Mouse (Mus musculus) neural tube, embryonic 15.5 days (tissue): Measurements from ENCODE around the gene Fmo5. TPM values are rescaled to one million over a fixed set of nuclear protein-coding genes. Genes with fewer than 3 reads are reported as not detected.
A peak's percentile ranks its signal among the peaks of the same experiment; 100 is the strongest.

ENCODE experiments used
- ATAC-seq: fragments of 200-750 bp; cut with Nextera tagmentation; 2 replicates; pipeline ENCODE4 v1.8.0; 2017; ENCODE audit warnings: mild to moderate bottlenecking, moderate TSS enrichment, moderate library complexity; ENCODE audit not compliant: low FRiP score
- H3K27ac ChIP-seq: fragments of 300-500 bp; sonication (generic); replicated peaks from 2 replicates; pipeline ENCODE4 v1.5.1; 2015; ENCODE audit warnings: mild to moderate bottlenecking, inconsistent platforms
- H3K27me3 ChIP-seq: fragments of 300-500 bp; sonication (generic); replicated peaks from 2 replicates; pipeline ENCODE4 v1.6.1; 2015; ENCODE audit warnings: inconsistent platforms
- H3K36me3 ChIP-seq: fragments of 300-500 bp; sonication (generic); 2 replicates; pipeline ENCODE4 v1.6.1; 2015; ENCODE audit warnings: inconsistent platforms
- H3K4me1 ChIP-seq: fragments of 300-500 bp; sonication (generic); 2 replicates; pipeline ENCODE4 v1.6.1; 2015; ENCODE audit warnings: inconsistent platforms
- H3K4me2 ChIP-seq: fragments of 300-500 bp; sonication (generic); 2 replicates; pipeline ENCODE4 v1.6.1; 2015; ENCODE audit warnings: inconsistent platforms, mild to moderate bottlenecking, moderate library complexity
- H3K4me3 ChIP-seq: fragments of 300-500 bp; sonication (generic); replicated peaks from 2 replicates; pipeline ENCODE4 v1.5.1; 2015; ENCODE audit warnings: mild to moderate bottlenecking, inconsistent platforms
- H3K9ac ChIP-seq: fragments of 300-500 bp; sonication (generic); replicated peaks from 2 replicates; pipeline ENCODE4 v1.6.1; 2015; ENCODE audit warnings: mild to moderate bottlenecking, inconsistent platforms
- H3K9me3 ChIP-seq: fragments of 300-500 bp; sonication (generic); replicated peaks from 2 replicates; pipeline ENCODE4 v1.6.1; 2016; ENCODE audit warnings: inconsistent platforms
- WGBS: fragments of 180-500 bp; shearing (Covaris S2); methylation state at CpG from one replicate; pipeline ENCODE4 v1.1.7; 2015; ENCODE audit warnings: mixed read lengths; 5-methylcytosine and 5-hydroxymethylcytosine counted together
- polyA plus RNA-seq: library from polyadenylated mRNA; unstranded; fragments of >200 nt; fragmentation: Nextera tagmentation; extraction: Ambion mirVana; gene quantifications from 2 replicates; pipeline ENCODE4 v1.2.1, GENCODE M21; 2015

Gene Fmo5
- polyA plus RNA-seq, 1 experiment from 2014 or later, result 0.72 TPM

- no peak overlapping the region for H3K4me2 ChIP-seq
- no peaks in the 10 kb centered on the region for H3K27me3 ChIP-seq
- no peaks in the 10 kb centered on the region for H3K9me3 ChIP-seq
- H3K4me3 ChIP-seq, result no peak overlapping the region
- WGBS, result 48% methylated on average over 3 of the region's 3 CpGs
- no peaks in the 10 kb centered on the region for H3K36me3 ChIP-seq
- no peak overlapping the region for H3K9ac ChIP-seq
- no peak overlapping the region for H3K27ac ChIP-seq
- 0 out of 2 replicates have a peak, but pooled peaks have one; percentile 17 for ATAC-seq
- H3K4me1 ChIP-seq, result no peaks in the 10 kb centered on the region
Observed at GRCm38 (mm10) chr3:97634288-97634761, 5.7 kb downstream of the Fmo5 start.

DNA sequence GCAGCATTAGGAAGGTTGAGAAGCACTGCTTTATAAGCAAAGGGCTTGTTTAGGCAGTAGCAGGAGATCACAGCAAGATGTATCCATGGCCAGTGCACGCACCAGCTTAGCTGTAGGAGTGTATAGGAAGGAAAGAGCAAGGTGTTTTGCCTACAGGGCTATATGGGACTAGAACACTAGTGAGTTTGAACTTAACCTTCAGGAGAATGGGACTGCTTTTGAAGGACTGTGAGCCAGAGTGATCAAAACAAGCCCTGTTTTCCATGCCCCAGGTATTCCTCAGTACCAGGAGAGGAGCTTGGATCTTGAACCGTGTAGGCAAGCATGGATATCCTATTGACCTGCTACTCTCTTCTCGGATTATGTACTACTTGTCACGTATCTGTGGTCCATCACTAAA lies 12.8 kb downstream of the Fmo5 start:
- WGBS, result 93% methylated on average over 4 of the region's 4 CpGs
- no peak overlapping the region for H3K9ac ChIP-seq
- no peak overlapping the region for H3K4me2 ChIP-seq
- H3K27me3 ChIP-seq, result no peaks in the 10 kb centered on the region
- ATAC-seq, result no peak
- no peak overlapping the region for H3K4me3 ChIP-seq
- no peaks in the 10 kb centered on the region for H3K36me3 ChIP-seq
- no peak overlapping the region for H3K27ac ChIP-seq
- no peaks in the 10 kb centered on the region for H3K4me1 ChIP-seq
- no peaks in the 10 kb centered on the region for H3K9me3 ChIP-seq

GRCm38 (mm10) chr3:97642001-97642400 lies 13.4 kb downstream of the Fmo5 start:
- Histone ChIP-seq H3K27me3 (no peaks in the 10 kb centered on the region), H3K36me3 (no peaks in the 10 kb centered on the region), H3K27ac (no peak overlapping the region), H3K4me1 (no peaks in the 10 kb centered on the region), H3K4me2 (no peak overlapping the region), H3K9ac (no peak overlapping the region), H3K4me3 (no peak overlapping the region), H3K9me3 (no peaks in the 10 kb centered on the region)
- 88% methylated on average over 9 of the region's 9 CpGs for WGBS
- no peak for ATAC-seq

DNA sequence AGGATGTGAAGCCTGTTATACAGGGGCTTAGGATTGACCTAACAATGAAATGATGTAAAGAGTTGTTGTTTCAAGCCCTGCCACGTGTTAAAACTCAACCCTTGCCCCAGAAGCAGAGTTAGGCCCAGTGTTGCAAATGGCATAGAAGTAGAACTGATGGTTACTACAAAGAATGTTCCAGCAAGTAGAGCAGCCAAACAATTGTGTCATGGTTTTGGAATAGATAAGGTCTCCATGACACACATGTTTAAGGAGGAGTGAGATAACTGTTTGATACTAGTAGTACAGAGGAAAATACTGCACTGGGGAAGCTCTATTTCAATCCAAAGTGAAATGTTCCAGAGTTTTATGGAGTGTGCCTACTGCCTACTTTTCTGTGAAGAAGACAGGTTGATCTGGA lies 19.9 kb downstream of the Fmo5 start:
- H3K4me2 ChIP-seq, result no peak overlapping the region
- H3K4me1 ChIP-seq, result no peaks in the 10 kb centered on the region
- WGBS, result 58% methylated on average over 1 of the region's 1 CpGs
- H3K27me3 ChIP-seq, result no peaks in the 10 kb centered on the region
- no peak overlapping the region for H3K9ac ChIP-seq
- H3K36me3 ChIP-seq, result no peaks in the 10 kb centered on the region
- no peaks in the 10 kb centered on the region for H3K9me3 ChIP-seq
- H3K27ac ChIP-seq, result no peak overlapping the region
- no peak for ATAC-seq
- H3K4me3 ChIP-seq, result no peak overlapping the region

DNA sequence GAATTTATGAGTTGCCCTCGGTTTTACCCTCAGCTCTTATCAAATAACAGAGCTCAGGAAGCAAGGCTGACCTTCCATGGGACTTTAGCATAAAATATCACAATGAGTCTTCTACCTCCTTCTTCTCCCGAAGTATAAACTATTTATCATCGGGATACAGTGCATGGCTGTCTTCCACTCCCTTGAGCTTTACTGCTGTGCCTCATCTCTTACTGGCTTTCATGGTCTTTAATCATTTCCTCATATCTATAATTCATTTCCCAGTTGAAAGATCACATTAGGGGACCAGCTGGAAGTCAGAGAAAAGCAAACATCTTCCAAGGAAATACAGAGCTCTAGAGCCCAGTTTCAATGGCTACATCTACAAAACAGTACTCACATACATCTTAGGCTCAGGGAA lies 20.4 kb downstream of the Fmo5 start:
- no peaks in the 10 kb centered on the region for H3K4me1 ChIP-seq
- no peaks in the 10 kb centered on the region for H3K36me3 ChIP-seq
- 85% methylated on average over 3 of the region's 3 CpGs for WGBS
- no peak overlapping the region for H3K27ac ChIP-seq
- H3K4me2 ChIP-seq, result no peak overlapping the region
- no peak for ATAC-seq
- no peak overlapping the region for H3K9ac ChIP-seq
- no peaks in the 10 kb centered on the region for H3K27me3 ChIP-seq
- H3K9me3 ChIP-seq, result no peaks in the 10 kb centered on the region
- H3K4me3 ChIP-seq, result no peak overlapping the region

DNA sequence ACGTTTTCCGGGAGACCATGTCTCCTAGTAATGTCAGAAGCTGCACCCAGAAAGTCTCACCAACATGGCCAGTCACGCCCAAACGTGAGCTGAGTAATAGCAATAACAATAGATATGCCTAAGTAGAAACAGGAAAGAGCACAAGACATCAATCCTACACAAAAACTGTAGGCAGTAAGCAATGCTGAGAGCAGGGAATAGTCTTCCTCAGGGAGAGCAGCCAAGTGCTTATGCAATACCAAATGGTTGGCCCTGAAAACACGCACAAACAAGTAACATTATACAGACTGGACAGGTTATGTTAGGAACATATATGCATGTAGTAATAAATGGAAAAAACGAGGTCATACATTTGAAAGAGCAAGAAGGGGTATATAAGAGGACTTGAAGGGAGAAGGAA lies 20.9 kb downstream of the Fmo5 start:
- no peak overlapping the region for H3K4me2 ChIP-seq
- no peak overlapping the region for H3K27ac ChIP-seq
- H3K4me1 ChIP-seq, result no peaks in the 10 kb centered on the region
- no peak overlapping the region for H3K4me3 ChIP-seq
- no peaks in the 10 kb centered on the region for H3K36me3 ChIP-seq
- H3K9me3 ChIP-seq, result no peaks in the 10 kb centered on the region
- H3K9ac ChIP-seq, result no peak overlapping the region
- WGBS, result 80% methylated on average over 6 of the region's 6 CpGs
- no peak for ATAC-seq
- no peaks in the 10 kb centered on the region for H3K27me3 ChIP-seq

- 82% methylated on average over 10 of the region's 10 CpGs for WGBS
Observed at GRCm38 (mm10) chr3:97651604-97652003, 23.0 kb downstream of the Fmo5 start.

GRCm38 (mm10) chr3:97653781-97654180 lies 25.2 kb downstream of the Fmo5 start:
- no peaks in the 10 kb centered on the region for H3K36me3 ChIP-seq
- 91% methylated on average over 5 of the region's 5 CpGs for WGBS
- no peak overlapping the region for H3K4me3 ChIP-seq
- no peak for ATAC-seq
- no peaks in the 10 kb centered on the region for H3K27me3 ChIP-seq
- no peak overlapping the region for H3K9ac ChIP-seq
- no peaks in the 10 kb centered on the region for H3K9me3 ChIP-seq
- H3K4me2 ChIP-seq, result no peak overlapping the region
- peaks cover 6% of the 10 kb centered on the region for H3K4me1 ChIP-seq
- H3K27ac ChIP-seq, result no peak overlapping the region

More at GRCm38 (mm10) chr3:97651604-97652003, 23.0 kb downstream of the Fmo5 start:
- Histone ChIP-seq H3K4me1 (no peaks in the 10 kb centered on the region), H3K27me3 (no peaks in the 10 kb centered on the region), H3K9me3 (no peaks in the 10 kb centered on the region), H3K4me3 (no peak overlapping the region), H3K9ac (no peak overlapping the region), H3K36me3 (no peaks in the 10 kb centered on the region), H3K4me2 (no peak overlapping the region), H3K27ac (no peak overlapping the region)
- ATAC-seq, result no peak

DNA sequence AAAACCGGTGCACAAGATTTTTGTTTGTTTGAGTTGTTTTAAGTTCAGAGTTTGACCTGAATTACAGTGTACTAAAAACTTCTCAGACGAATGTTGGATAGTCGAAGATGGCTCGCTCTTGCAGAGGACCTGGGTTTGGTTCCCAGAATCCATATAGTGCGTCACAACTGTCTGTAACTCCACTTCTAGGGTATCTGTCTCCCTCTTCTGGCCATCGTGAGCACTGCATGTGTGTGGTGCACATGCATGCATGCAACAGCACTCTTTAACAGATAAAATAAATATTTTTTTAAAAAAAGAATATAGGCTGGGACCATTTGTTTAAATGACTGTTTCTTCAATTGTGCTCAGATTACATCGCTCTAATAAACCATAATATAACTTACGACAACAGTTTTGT lies 26.3 kb downstream of the Fmo5 start:
- no peak for ATAC-seq
- WGBS, result 83% methylated on average over 8 of the region's 8 CpGs
- Histone ChIP-seq H3K9me3 (no peaks in the 10 kb centered on the region), H3K27me3 (no peaks in the 10 kb centered on the region), H3K4me2 (no peak overlapping the region), H3K4me1 (peaks cover 17% of the 10 kb centered on the region), H3K36me3 (no peaks in the 10 kb centered on the region), H3K9ac (no peak overlapping the region), H3K4me3 (no peak overlapping the region), H3K27ac (no peak overlapping the region)

DNA sequence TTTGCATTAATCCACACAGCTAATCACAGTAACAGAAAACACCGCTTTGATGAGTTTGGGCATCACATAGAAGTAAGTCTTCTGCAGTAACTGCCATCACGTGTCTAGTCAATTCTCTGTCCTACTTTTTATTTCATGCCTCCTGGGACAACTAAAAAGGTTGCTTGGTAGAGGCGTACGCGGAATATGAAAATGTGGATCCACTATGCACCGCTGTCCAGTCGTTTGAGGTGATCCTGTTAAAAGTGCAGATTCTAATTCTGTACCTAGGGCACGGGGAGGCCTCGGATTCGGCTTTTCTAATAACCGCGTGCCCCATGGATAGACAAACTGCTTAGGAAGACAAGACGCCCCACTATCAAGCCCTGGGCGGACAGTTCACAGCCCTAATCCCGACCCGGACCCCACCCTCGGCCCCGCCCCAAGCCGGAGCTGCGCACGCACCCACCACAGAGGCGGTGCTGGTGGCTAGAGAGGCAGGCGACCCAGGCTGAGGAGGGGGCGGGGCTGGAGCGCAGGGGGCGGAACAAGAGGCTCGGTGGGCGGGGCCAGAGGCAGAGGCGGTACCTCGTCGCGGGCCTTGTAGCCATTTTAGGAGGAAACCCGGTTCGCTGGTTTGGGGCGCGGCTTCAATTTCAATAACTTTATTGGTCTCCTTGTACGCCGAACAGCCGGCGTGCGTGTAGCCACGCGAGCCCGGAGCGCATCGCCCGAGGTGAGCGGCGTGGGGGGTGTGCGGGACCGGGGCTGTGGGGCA lies 29.2 kb downstream of the Fmo5 start, which contains the start of gene Prkab2:
Prkab2 (plus strand) TSS at position 539 of the 757 bp plus-strand sequence.
- Histone ChIP-seq H3K9me3 (no peaks in the 10 kb centered on the region), H3K4me3 (peak within 1 kb of the TSS; percentile 89), H3K36me3 (peaks cover 7% of the 10 kb centered on the region; the same call in 1 of the 2 replicates), H3K27ac (peak within 1 kb of the TSS; percentile 84), H3K9ac (peak within 1 kb of the TSS; percentile 79), H3K4me1 (peaks cover 19% of the 10 kb centered on the region), H3K27me3 (no peaks in the 10 kb centered on the region), H3K4me2 (peak within 1 kb of the TSS; percentile 70)
- under 1% methylated on average over 50 of the region's 51 CpGs for WGBS
- ATAC-seq, result peak; percentile 97

DNA sequence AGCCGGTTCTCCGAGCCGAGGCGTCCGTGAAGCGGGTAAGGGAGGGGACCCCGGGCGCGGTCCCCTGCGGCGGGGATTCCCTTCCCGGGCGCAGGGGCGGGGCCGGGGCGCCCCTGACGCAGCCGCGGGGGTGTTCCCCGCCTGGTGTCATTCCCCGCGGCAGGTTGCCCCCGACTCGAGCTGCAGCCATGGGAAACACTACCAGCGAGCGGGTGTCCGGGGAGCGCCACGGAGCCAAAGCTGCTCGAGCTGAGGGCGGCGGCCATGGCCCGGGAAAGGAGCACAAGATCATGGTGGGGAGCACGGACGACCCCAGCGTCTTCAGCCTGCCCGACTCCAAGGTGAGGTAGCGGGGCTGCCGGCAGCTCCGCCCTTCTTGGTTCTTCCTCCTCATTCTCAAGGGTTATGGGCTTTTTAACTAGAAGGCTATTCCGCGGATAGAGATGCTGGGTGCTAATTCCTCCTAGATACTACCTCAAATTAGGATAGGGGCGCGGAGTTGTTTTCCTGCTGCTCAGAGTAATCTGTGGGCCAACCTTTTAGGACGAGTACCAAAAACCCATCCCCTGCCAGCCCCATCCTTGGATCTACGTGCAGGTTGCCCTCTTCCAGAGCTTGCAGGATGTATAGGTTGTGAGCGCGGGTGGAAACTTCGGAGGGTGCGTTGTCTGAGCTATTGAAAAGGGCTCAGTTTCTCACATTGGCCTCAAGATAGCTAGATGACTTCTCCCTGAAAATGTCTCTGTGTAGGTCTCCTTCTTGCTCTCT lies 30.0 kb downstream of the Fmo5 start:
- ATAC-seq, result peak; percentile 70
- Histone ChIP-seq H3K9me3 (no peaks in the 10 kb centered on the region), H3K27ac (peak overlapping the region; percentile 84), H3K4me3 (peak overlapping the region; percentile 89), H3K4me1 (peaks cover 19% of the 10 kb centered on the region), H3K27me3 (no peaks in the 10 kb centered on the region), H3K36me3 (peaks cover 14% of the 10 kb centered on the region), H3K4me2 (peak overlapping the region; percentile 70), H3K9ac (peak overlapping the region; percentile 79)
- 1% methylated on average over 49 of the region's 50 CpGs for WGBS

- H3K9ac ChIP-seq, result 0 out of 2 replicates have a peak overlapping the region, but pooled peaks have one; percentile 20
- no peaks in the 10 kb centered on the region for H3K27me3 ChIP-seq
- peak overlapping the region; percentile 89; the same call in 1 of the 2 replicates for H3K4me3 ChIP-seq
- no peak overlapping the region for H3K27ac ChIP-seq
- H3K9me3 ChIP-seq, result no peaks in the 10 kb centered on the region
- H3K4me1 ChIP-seq, result peaks cover 19% of the 10 kb centered on the region
- peak overlapping the region; percentile 70 for H3K4me2 ChIP-seq
- WGBS, result 62% methylated on average over 7 of the region's 7 CpGs
- ATAC-seq, result no peak
- peaks cover 25% of the 10 kb centered on the region for H3K36me3 ChIP-seq
Observed at GRCm38 (mm10) chr3:97659746-97660145, 31.1 kb downstream of the Fmo5 start.
